Comparison of ENCODE assay signal across 8 mouse cellular contexts in the genomic region with DNA sequence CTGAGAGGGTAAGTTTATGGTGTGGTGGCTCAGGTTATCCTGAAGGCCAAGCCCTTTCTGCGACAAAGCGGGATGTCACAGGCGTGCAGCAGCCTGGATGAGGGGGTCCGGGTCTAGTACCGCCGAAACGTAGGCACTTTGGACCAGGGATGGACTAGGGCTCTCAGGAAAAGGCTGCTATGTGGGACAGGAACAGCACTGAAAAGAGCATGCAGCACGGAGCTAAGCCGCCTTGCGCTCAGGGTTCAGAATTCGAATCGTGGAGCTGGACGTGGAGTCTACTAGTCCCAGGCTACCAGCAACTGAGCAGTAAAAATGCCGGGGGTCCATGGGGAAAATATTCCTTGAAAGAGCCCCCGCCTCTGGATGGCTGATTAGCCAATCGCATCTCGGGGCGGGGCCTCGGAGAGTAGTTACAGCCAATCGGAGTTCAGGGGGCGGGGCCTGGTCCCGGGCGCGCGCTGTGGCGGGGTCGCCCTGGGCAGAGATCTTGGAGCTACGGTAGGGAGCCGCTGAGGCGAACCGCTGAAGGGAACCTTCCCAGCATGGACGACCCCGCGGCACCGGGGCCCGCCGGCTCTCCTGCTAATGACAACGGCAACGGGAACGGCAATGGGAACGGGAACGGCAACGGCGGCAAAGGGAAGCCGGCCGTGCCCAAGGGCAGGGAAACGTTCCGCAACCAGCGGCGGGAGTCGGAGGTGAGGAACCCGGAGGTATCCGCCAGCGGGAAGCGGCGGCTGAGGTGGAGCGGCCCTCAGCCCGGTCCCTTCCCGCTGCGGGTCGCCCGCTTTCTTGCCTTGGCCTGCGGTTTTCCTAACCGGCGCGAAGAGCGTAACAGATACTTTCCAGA. TPM values are rescaled to one million over a fixed set of nuclear protein-coding genes. Genes with fewer than 3 reads are reported as not detected.
DNase-seq lines count a peak whose midpoint lies in the region; ATAC-seq lines count a peak whose summit lies in the region.

TSS of gene Strip2 (plus strand) at position 483 of the 853 bp plus-strand sequence.

- H3K4me3 ChIP-seq in hindbrain, embryonic 14.5 days (replicated peaks; ENCODE audit: low read length), result peak within 1 kb of the TSS; percentile 82

- no peak within 1 kb of the TSS for H3K27ac ChIP-seq in hindbrain, embryonic 14.5 days

- no peaks in the 10 kb centered on the region for H3K9me3 ChIP-seq in hindbrain, embryonic 14.5 days (ENCODE audit: control insufficient read depth, low read length)

- WGBS in hindbrain, embryonic 14.5 days, result under 1% methylated on average over 66 of the region's 67 CpGs

- H3K4me1 ChIP-seq in hindbrain, embryonic 14.5 days (replicated peaks; ENCODE audit: control insufficient read depth, insufficient read depth, low read length), result peaks cover 9% of the 10 kb centered on the region

- peak; percentile 75 for DNase-seq in T-cell, adult 2 months (ENCODE audit: low spot score)
- DNase-seq in cerebellum, postnatal 25 days, result peak; percentile 98 to 99
- DNase-seq in frontal cortex, postnatal 25 days (ENCODE audit: low spot score in 2 of 2), result peak; percentile 86 to 87
- peak; percentile 92 for DNase-seq in hindbrain, embryonic 14.5 days (ENCODE audit: low spot score)
- DNase-seq in layer of hippocampus, postnatal 25 days (ENCODE audit: extremely low spot score in 1 of 2, low spot score in 1 of 2), result peak; percentile 78 to 90
- peak; percentile 95 for DNase-seq in lung, postnatal 14 days
- peak; percentile 94 for DNase-seq in ovary, postnatal 36 days (ENCODE audit: low spot score)
- peak; percentile 95 for DNase-seq in thymus, postnatal 14 days

- peak; percentile 99 for ATAC-seq in hindbrain, embryonic 14.5 days (ENCODE audit: low FRiP score)

- H3K9ac ChIP-seq in hindbrain, embryonic 14.5 days, result peak within 1 kb of the TSS; percentile 69

- H3K4me2 ChIP-seq in hindbrain, embryonic 14.5 days (replicated peaks), result peak within 1 kb of the TSS; percentile 80

- no peaks in the 10 kb centered on the region for H3K36me3 ChIP-seq in hindbrain, embryonic 14.5 days (replicated peaks; ENCODE audit: control insufficient read depth, insufficient read depth)

- H3K27me3 ChIP-seq in hindbrain, embryonic 14.5 days (ENCODE audit: control insufficient read depth, insufficient read depth, low read length), result peaks cover 23% of the 10 kb centered on the region

RNA-seq across cellular contexts. Expression of gene Strip2, which starts in this region (rescaled TPM):
- 6.1 and 7.3 TPM in 2 replicates for polyA plus RNA-seq in hindbrain, embryonic 14.5 days (2014; fragmentation: Nextera tagmentation; extraction: Ambion mirVana)
- total RNA-seq in layer of hippocampus, postnatal 25 days (2021), result 10 to 100 TPM; 20.9 to 22.1 TPM
